Mouse (Mus musculus) heart, embryonic 11.5 days (tissue): ENCODE measurements around the gene Ppp2r1b. TPM values are rescaled to one million over a fixed set of nuclear protein-coding genes. Genes with fewer than 3 reads are reported as not detected.

Experiments
- ATAC-seq: fragments of 200-750 bp; cut with Nextera tagmentation; replicated peaks from 2 replicates; pipeline ENCODE4 v1.8.0; 2017; ENCODE audit warnings: moderate library complexity; ENCODE audit not compliant: insufficient number of reproducible peaks, low FRiP score, low TSS enrichment
- H3K27ac ChIP-seq: fragments of 300-500 bp; sonication (generic); 2 replicates; pipeline ENCODE4 v1.5.1; 2014; ENCODE audit warnings: mild to moderate bottlenecking, low read depth, low read length
- H3K27me3 ChIP-seq: fragments of 300-500 bp; sonication (generic); 2 replicates; pipeline ENCODE4 v1.6.1; 2014; ENCODE audit warnings: mild to moderate bottlenecking, low read length, mixed read lengths; ENCODE audit not compliant: control insufficient read depth, insufficient read depth
- H3K36me3 ChIP-seq: fragments of 300-500 bp; sonication (generic); 2 replicates; pipeline ENCODE4 v1.6.1; 2014; ENCODE audit warnings: mild to moderate bottlenecking, low read length, moderate library complexity, mixed read lengths; ENCODE audit not compliant: control insufficient read depth, insufficient read depth
- H3K4me1 ChIP-seq: fragments of 300-500 bp; sonication (generic); 2 replicates; pipeline ENCODE4 v1.6.1; 2014; ENCODE audit warnings: low read length; ENCODE audit not compliant: control insufficient read depth, insufficient read depth
- H3K4me2 ChIP-seq: fragments of 300-500 bp; sonication (generic); 2 replicates; pipeline ENCODE4 v1.6.1; 2014; ENCODE audit warnings: mild to moderate bottlenecking, moderate library complexity
- H3K4me3 ChIP-seq: fragments of 300-500 bp; sonication (generic); 2 replicates; pipeline ENCODE4 v1.5.1; 2014; ENCODE audit warnings: low read depth, low read length
- H3K9ac ChIP-seq: fragments of 300-500 bp; sonication (generic); 2 replicates; pipeline ENCODE4 v1.6.1; 2014; ENCODE audit warnings: mild to moderate bottlenecking, low read depth, low read length, moderate library complexity
- H3K9me3 ChIP-seq: fragments of 300-500 bp; sonication (generic); replicated peaks from 2 replicates; pipeline ENCODE4 v1.6.1; 2016; ENCODE audit warnings: low read length; ENCODE audit not compliant: control insufficient read depth
- WGBS: fragments of 180-500 bp; shearing (Covaris S2); extraction: QIAGEN DNeasy Blood & Tissue Kit; methylation state at CpG from one replicate; pipeline ENCODE4 v1.1.7; 2014; ENCODE audit not compliant: insufficient replicate concordance; 5-methylcytosine and 5-hydroxymethylcytosine counted together
- polyA plus RNA-seq: library from polyadenylated mRNA; unstranded; fragments of >200 nt; fragmentation: Nextera tagmentation; extraction: Ambion mirVana; gene quantifications from 2 replicates; pipeline ENCODE4 v1.2.1, GENCODE M21; 2014

Gene Ppp2r1b
- polyA plus RNA-seq, 1 experiment from 2014 or later, result 63.1 TPM

DNA sequence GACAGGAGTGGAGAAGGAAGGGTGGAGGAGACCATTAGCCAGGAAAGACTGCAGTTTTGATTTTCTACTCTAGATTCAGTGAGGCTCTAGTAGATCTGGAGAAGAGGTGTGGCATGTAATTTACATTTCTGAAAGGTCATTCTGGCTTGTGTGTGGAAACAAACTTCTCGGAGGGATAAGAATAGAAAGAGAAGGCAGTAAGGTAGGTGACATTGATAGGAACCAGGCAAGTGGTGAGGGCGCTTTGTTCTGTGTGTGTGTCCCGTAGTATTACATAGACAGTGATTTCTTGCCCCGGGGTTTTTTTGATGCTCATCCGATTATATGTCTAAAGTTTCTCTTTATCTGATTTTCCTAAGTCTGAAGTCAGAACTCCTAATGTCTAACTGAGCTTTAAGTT, 19.8 kb downstream of the Ppp2r1b start:
- H3K4me3 ChIP-seq, result no peak overlapping the region
- no peak overlapping the region for H3K9ac ChIP-seq
- peaks cover 3% of the 10 kb centered on the region for H3K4me1 ChIP-seq
- H3K27me3 ChIP-seq, result no peaks in the 10 kb centered on the region
- H3K36me3 ChIP-seq, result peaks cover 32% of the 10 kb centered on the region
- H3K9me3 ChIP-seq, result no peaks in the 10 kb centered on the region
- WGBS, result 51% methylated on average over 5 of the region's 5 CpGs
- no peak for ATAC-seq
- peak overlapping the region; percentile 46 for H3K27ac ChIP-seq
- H3K4me2 ChIP-seq, result peak overlapping the region; percentile 49

DNA sequence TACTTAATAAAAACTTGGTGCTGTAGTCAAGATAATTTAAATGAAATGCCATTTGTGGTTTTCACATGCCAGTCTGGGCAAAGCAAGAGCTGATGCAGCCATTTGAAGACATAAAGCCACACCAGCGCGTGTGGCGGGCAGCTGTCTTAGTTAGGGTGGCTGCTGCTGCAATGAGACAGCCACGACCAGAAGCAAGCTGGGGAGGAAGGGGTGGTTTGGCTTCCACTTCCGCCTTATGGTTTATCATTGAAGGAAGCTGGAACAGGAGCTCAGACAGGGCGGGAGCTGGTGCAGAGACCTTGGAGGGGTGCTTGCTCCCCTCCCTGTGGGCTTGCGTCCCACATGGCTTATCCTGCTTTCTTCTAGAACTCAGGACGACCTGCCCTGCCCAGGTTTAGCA, 20.7 kb downstream of the Ppp2r1b start:
- Histone ChIP-seq H3K4me2 (no peak overlapping the region), H3K36me3 (peaks cover 27% of the 10 kb centered on the region), H3K9me3 (no peaks in the 10 kb centered on the region), H3K9ac (no peak overlapping the region), H3K27ac (no peak overlapping the region), H3K4me1 (peaks cover 3% of the 10 kb centered on the region), H3K4me3 (no peak overlapping the region), H3K27me3 (no peaks in the 10 kb centered on the region)
- no peak for ATAC-seq
- WGBS, result 70% methylated on average over 8 of the region's 8 CpGs

DNA sequence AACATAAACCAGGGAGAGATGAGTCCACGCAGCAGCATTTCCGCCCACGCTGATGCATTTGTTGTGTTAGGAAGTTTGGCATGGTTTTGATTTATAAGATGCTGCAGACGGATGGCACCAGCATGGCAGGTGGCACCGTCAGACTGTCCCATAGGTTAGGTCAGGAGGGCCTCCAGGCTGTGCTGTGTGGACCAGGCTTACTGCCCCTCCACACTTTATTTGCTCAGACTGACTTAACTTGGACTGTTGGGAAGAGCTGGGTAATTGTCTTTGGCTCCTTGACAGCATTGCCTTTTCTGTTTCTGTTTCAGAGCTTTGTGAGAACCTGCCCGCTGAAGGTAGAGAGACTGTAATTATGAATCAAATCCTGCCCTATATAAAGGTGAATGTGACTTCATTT, 21.9 kb downstream of the Ppp2r1b start:
- H3K4me2 ChIP-seq, result no peak overlapping the region
- WGBS, result 97% methylated on average over 6 of the region's 6 CpGs
- no peaks in the 10 kb centered on the region for H3K9me3 ChIP-seq
- no peaks in the 10 kb centered on the region for H3K27me3 ChIP-seq
- H3K36me3 ChIP-seq, result peaks cover 28% of the 10 kb centered on the region
- no peak overlapping the region for H3K9ac ChIP-seq
- no peak overlapping the region for H3K27ac ChIP-seq
- peaks cover 3% of the 10 kb centered on the region for H3K4me1 ChIP-seq
- H3K4me3 ChIP-seq, result no peak overlapping the region
- ATAC-seq, result no peak

DNA sequence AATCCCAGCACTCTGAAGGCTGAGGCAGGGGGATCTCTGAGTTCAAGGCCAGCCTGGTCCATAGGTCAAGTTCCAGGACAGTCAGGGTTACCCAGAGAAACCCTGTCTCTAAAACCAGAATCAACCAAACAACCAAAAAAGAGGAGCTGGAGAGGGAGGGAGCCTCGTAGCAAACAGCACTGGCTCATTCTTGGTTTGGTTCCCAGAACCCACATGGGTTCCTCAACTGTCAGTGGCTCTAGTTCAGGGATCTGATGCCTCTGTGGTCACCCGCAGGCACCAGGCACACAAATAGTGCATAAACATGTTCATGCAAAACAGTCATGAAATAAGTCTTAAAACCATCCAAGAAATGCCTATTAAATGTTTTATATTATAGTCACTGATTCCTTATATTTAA, 23.1 kb downstream of the Ppp2r1b start:
- H3K27me3 ChIP-seq, result no peaks in the 10 kb centered on the region
- ATAC-seq, result no peak
- peaks cover 3% of the 10 kb centered on the region for H3K4me1 ChIP-seq
- no peak overlapping the region for H3K9ac ChIP-seq
- no peak overlapping the region for H3K4me2 ChIP-seq
- H3K36me3 ChIP-seq, result peaks cover 21% of the 10 kb centered on the region
- 84% methylated on average over 2 of the region's 2 CpGs for WGBS
- no peak overlapping the region for H3K27ac ChIP-seq
- H3K4me3 ChIP-seq, result no peak overlapping the region
- H3K9me3 ChIP-seq, result no peaks in the 10 kb centered on the region

- no peaks in the 10 kb centered on the region for H3K27me3 ChIP-seq
- H3K4me1 ChIP-seq, result no peaks in the 10 kb centered on the region
- H3K4me2 ChIP-seq, result no peak overlapping the region
- ATAC-seq, result no peak
- H3K9me3 ChIP-seq, result no peaks in the 10 kb centered on the region
- peaks cover 24% of the 10 kb centered on the region for H3K36me3 ChIP-seq
- 90% methylated on average over 9 of the region's 9 CpGs for WGBS
- no peak overlapping the region for H3K4me3 ChIP-seq
- no peak overlapping the region for H3K27ac ChIP-seq
- H3K9ac ChIP-seq, result no peak overlapping the region
These were observed 28.1 kb downstream of the Ppp2r1b start for GRCm38 (mm10) chr9:50873210-50873609.

- Histone ChIP-seq H3K27ac (no peak overlapping the region), H3K36me3 (peaks cover 25% of the 10 kb centered on the region), H3K4me1 (no peaks in the 10 kb centered on the region), H3K9ac (no peak overlapping the region), H3K4me3 (no peak overlapping the region), H3K4me2 (no peak overlapping the region), H3K9me3 (no peaks in the 10 kb centered on the region), H3K27me3 (no peaks in the 10 kb centered on the region)
- no peak for ATAC-seq
- 89% methylated on average over 6 of the region's 6 CpGs for WGBS
These were observed 28.9 kb downstream of the Ppp2r1b start for GRCm38 (mm10) chr9:50874031-50874430.

- Histone ChIP-seq H3K27me3 (no peaks in the 10 kb centered on the region), H3K4me3 (no peak overlapping the region), H3K27ac (no peak overlapping the region), H3K4me2 (no peak overlapping the region), H3K9me3 (no peaks in the 10 kb centered on the region), H3K36me3 (peaks cover 37% of the 10 kb centered on the region), H3K9ac (no peak overlapping the region), H3K4me1 (no peaks in the 10 kb centered on the region)
- no peak for ATAC-seq
- 92% methylated on average over 4 of the region's 4 CpGs for WGBS
These were observed 30.4 kb downstream of the Ppp2r1b start for GRCm38 (mm10) chr9:50875470-50875869.

GRCm38 (mm10) chr9:50876287-50876686, 31.2 kb downstream of the Ppp2r1b start:
- no peak for ATAC-seq

DNA sequence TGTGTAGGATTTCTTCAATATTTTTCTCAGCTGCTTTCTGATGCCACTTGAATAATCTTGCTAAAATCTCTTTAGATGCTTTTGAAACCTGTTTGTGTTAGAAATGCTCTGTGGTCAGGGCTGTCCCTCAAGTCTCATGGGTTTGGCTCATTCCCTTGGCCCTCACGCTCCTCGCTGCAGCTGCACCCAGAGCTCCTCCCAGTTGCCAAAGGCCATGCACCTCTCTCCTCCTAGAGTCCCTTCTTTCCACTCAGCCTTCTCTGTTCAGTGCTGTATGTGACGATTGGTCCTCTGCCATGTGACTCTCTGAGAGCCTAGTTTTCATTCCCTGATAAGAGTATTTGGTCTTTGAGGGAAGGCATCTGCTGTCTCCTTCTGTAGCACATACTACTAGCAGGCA, 32.3 kb downstream of the Ppp2r1b start:
- Histone ChIP-seq H3K27me3 (no peaks in the 10 kb centered on the region), H3K9ac (no peak overlapping the region), H3K4me3 (no peak overlapping the region), H3K4me1 (no peaks in the 10 kb centered on the region), H3K27ac (no peak overlapping the region), H3K36me3 (peaks cover 34% of the 10 kb centered on the region), H3K9me3 (no peaks in the 10 kb centered on the region), H3K4me2 (no peak overlapping the region)
- 66% methylated on average over 3 of the region's 3 CpGs for WGBS
- no peak for ATAC-seq

More at GRCm38 (mm10) chr9:50876287-50876686, 31.2 kb downstream of the Ppp2r1b start:
- no peak overlapping the region for H3K9ac ChIP-seq
- H3K4me1 ChIP-seq, result no peaks in the 10 kb centered on the region
- H3K4me3 ChIP-seq, result no peak overlapping the region
- 93% methylated on average over 3 of the region's 3 CpGs for WGBS
- no peak overlapping the region for H3K4me2 ChIP-seq
- peaks cover 33% of the 10 kb centered on the region for H3K36me3 ChIP-seq
- H3K27me3 ChIP-seq, result no peaks in the 10 kb centered on the region
- H3K27ac ChIP-seq, result no peak overlapping the region
- no peaks in the 10 kb centered on the region for H3K9me3 ChIP-seq
